Mouse (Mus musculus): ENCODE measurements around the gene Nr1i3.

- TF ChIP-seq POLR2A (IDR thresholded peaks at IDR 0.05; ENCODE audit: borderline replicate concordance, control insufficient read depth, low read depth, low read length) (no peak), CTCF (IDR thresholded peaks at IDR 0.05; ENCODE audit: control insufficient read depth, insufficient read depth, low read length) (no peak)
Measured at GRCm38 (mm10) chr1:171239992-171240744, 26.4 kb downstream of the Nr1i3 start.

Data from bone marrow, adult 2 months (tissue).